Mouse (Mus musculus) hindbrain, embryonic 11.5 days (tissue): ENCODE measurements at regions not wholly inside any gene's neighbourhood (a gene's known extent, or its start where the extent isn't known, plus 50 kb on each side); places are given as distances from the start of the nearest gene placed in this dataset.

Source experiments
- ATAC-seq: fragments of 200-750 bp; cut with Nextera tagmentation; 2 replicates; pipeline ENCODE4 v1.8.0; 2017; ENCODE audit warnings: mild to moderate bottlenecking, moderate TSS enrichment, moderate library complexity; ENCODE audit not compliant: low FRiP score
- DNase-seq: peaks from one replicate; pipeline ENCODE4 v3.0.0-alpha.2; 2015; ENCODE audit warnings: low spot score
- H3K27ac ChIP-seq: fragments of 300-500 bp; sonication (generic); 2 replicates; pipeline ENCODE4 v1.5.1; 2014; ENCODE audit warnings: mild to moderate bottlenecking, low read depth, low read length
- H3K27me3 ChIP-seq: fragments of 300-500 bp; sonication (generic); 2 replicates; pipeline ENCODE4 v1.6.1; 2014; ENCODE audit warnings: mild to moderate bottlenecking, low read length, moderate library complexity, mixed read lengths; ENCODE audit not compliant: control insufficient read depth, insufficient read depth
- H3K36me3 ChIP-seq: fragments of 300-500 bp; sonication (generic); 2 replicates; pipeline ENCODE4 v1.6.1; 2014; ENCODE audit warnings: mild to moderate bottlenecking, low read length, moderate library complexity, mixed read lengths; ENCODE audit not compliant: control insufficient read depth, insufficient read depth
- H3K4me1 ChIP-seq: fragments of 300-500 bp; sonication (generic); replicated peaks from 2 replicates; pipeline ENCODE4 v1.6.1; 2014; ENCODE audit warnings: low read length, mixed read lengths; ENCODE audit not compliant: control insufficient read depth, insufficient read depth
- H3K4me2 ChIP-seq: fragments of 300-500 bp; sonication (generic); replicated peaks from 2 replicates; pipeline ENCODE4 v1.6.1; 2014; ENCODE audit warnings: mild to moderate bottlenecking, low read depth, low read length
- H3K4me3 ChIP-seq: fragments of 300-500 bp; sonication (generic); 2 replicates; pipeline ENCODE4 v1.5.1; 2014; ENCODE audit warnings: low read depth, low read length
- H3K9ac ChIP-seq: fragments of 300-500 bp; sonication (generic); 2 replicates; pipeline ENCODE4 v1.6.1; 2014; ENCODE audit warnings: low read depth, low read length
- H3K9me3 ChIP-seq: fragments of 300-500 bp; sonication (generic); 2 replicates; pipeline ENCODE4 v1.6.1; 2016; ENCODE audit warnings: low read length; ENCODE audit not compliant: control insufficient read depth
- WGBS: fragments of 180-500 bp; shearing (Covaris S2); extraction: QIAGEN DNeasy Blood & Tissue Kit; methylation state at CpG from one replicate; pipeline ENCODE4 v1.1.7; 2014; 5-methylcytosine and 5-hydroxymethylcytosine counted together

- WGBS = 35% methylated on average over 14 of the region's 14 CpGs
- H3K4me2 ChIP-seq = no peak overlapping the region
- 0 out of 2 replicates have a peak, but pooled peaks have one; percentile 27 for ATAC-seq
- no peak overlapping the region for H3K27ac ChIP-seq
- no peaks in the 10 kb centered on the region for H3K9me3 ChIP-seq
- no peak overlapping the region for H3K9ac ChIP-seq
- no peaks in the 10 kb centered on the region for H3K4me1 ChIP-seq
- no peaks in the 10 kb centered on the region for H3K27me3 ChIP-seq
- no peaks in the 10 kb centered on the region for H3K36me3 ChIP-seq
- peak; percentile 25 for DNase-seq
- no peak overlapping the region for H3K4me3 ChIP-seq
Observed at GRCm38 (mm10) chr13:99092279-99092930, 92.2 kb upstream of the Zfp366 start.

- H3K4me1 ChIP-seq = no peaks in the 10 kb centered on the region
- DNase-seq (no peak), ATAC-seq (no peak)
- WGBS = 75% methylated on average over 7 of the region's 7 CpGs
- H3K27ac ChIP-seq = no peak overlapping the region
- H3K4me3 ChIP-seq = no peak overlapping the region
- H3K27me3 ChIP-seq = no peaks in the 10 kb centered on the region
- H3K9ac ChIP-seq = no peak overlapping the region
- no peaks in the 10 kb centered on the region for H3K36me3 ChIP-seq
- no peaks in the 10 kb centered on the region for H3K9me3 ChIP-seq
- H3K4me2 ChIP-seq = no peak overlapping the region
Observed at GRCm38 (mm10) chr13:99091562-99092278, 92.9 kb upstream of the Zfp366 start.

GRCm38 (mm10) chr13:99090361-99090760 is 94.3 kb upstream of the Zfp366 start:
- ATAC-seq = no peak
- Histone ChIP-seq H3K27me3 (no peaks in the 10 kb centered on the region), H3K4me1 (no peaks in the 10 kb centered on the region), H3K4me2 (no peak overlapping the region), H3K4me3 (no peak overlapping the region), H3K9me3 (no peaks in the 10 kb centered on the region), H3K36me3 (no peaks in the 10 kb centered on the region), H3K27ac (no peak overlapping the region), H3K9ac (no peak overlapping the region)
- no peak for DNase-seq
- WGBS = 49% methylated on average over 3 of the region's 3 CpGs

- no peaks in the 10 kb centered on the region for H3K27me3 ChIP-seq
- ATAC-seq (no peak), DNase-seq (no peak)
- H3K9ac ChIP-seq = no peak overlapping the region
- H3K4me3 ChIP-seq = no peak overlapping the region
- H3K27ac ChIP-seq = no peak overlapping the region
- no peak overlapping the region for H3K4me2 ChIP-seq
- no peaks in the 10 kb centered on the region for H3K4me1 ChIP-seq
- H3K9me3 ChIP-seq = no peaks in the 10 kb centered on the region
- no peaks in the 10 kb centered on the region for H3K36me3 ChIP-seq
- WGBS = 89% methylated on average over 4 of the region's 4 CpGs
Observed at GRCm38 (mm10) chr13:99088285-99088684, 96.3 kb upstream of the Zfp366 start.

GRCm38 (mm10) chr13:99079331-99079761 is 95.0 kb upstream of the 1700024P04Rik start:
- WGBS = 96% methylated on average over 8 of the region's 8 CpGs
- H3K4me1 ChIP-seq = no peaks in the 10 kb centered on the region
- no peak for DNase-seq

GRCm38 (mm10) chr13:99078643-99079042 is 94.3 kb upstream of the 1700024P04Rik start:
- DNase-seq (no peak), ATAC-seq (no peak)
- Histone ChIP-seq H3K9ac (no peak overlapping the region), H3K27me3 (no peaks in the 10 kb centered on the region), H3K36me3 (no peaks in the 10 kb centered on the region), H3K9me3 (no peaks in the 10 kb centered on the region), H3K4me1 (no peaks in the 10 kb centered on the region), H3K4me3 (no peak overlapping the region), H3K4me2 (no peak overlapping the region), H3K27ac (no peak overlapping the region)
- WGBS = 77% methylated on average over 10 of the region's 10 CpGs

More at GRCm38 (mm10) chr13:99079331-99079761, 95.0 kb upstream of the 1700024P04Rik start:
- Histone ChIP-seq H3K9ac (no peak overlapping the region), H3K36me3 (no peaks in the 10 kb centered on the region), H3K4me3 (no peak overlapping the region), H3K27ac (no peak overlapping the region), H3K4me2 (no peak overlapping the region), H3K27me3 (no peaks in the 10 kb centered on the region), H3K9me3 (no peaks in the 10 kb centered on the region)
- ATAC-seq = no peak

GRCm38 (mm10) chr13:99077039-99077749 is 92.8 kb upstream of the 1700024P04Rik start:
- Histone ChIP-seq H3K27me3 (no peaks in the 10 kb centered on the region), H3K36me3 (no peaks in the 10 kb centered on the region), H3K9me3 (no peaks in the 10 kb centered on the region), H3K27ac (no peak overlapping the region), H3K4me1 (no peaks in the 10 kb centered on the region), H3K4me3 (no peak overlapping the region), H3K9ac (no peak overlapping the region), H3K4me2 (no peak overlapping the region)
- 65% methylated on average over 6 of the region's 6 CpGs for WGBS
- DNase-seq (no peak), ATAC-seq (no peak)

- no peak overlapping the region for H3K9ac ChIP-seq
- DNase-seq (no peak), ATAC-seq (no peak)
- no peaks in the 10 kb centered on the region for H3K4me1 ChIP-seq
- no peaks in the 10 kb centered on the region for H3K27me3 ChIP-seq
- no peak overlapping the region for H3K4me3 ChIP-seq
- WGBS = 83% methylated on average over 4 of the region's 4 CpGs
- H3K9me3 ChIP-seq = no peaks in the 10 kb centered on the region
- no peak overlapping the region for H3K27ac ChIP-seq
- no peak overlapping the region for H3K4me2 ChIP-seq
- no peaks in the 10 kb centered on the region for H3K36me3 ChIP-seq
Observed at GRCm38 (mm10) chr13:99075467-99075866, 91.1 kb upstream of the 1700024P04Rik start.
